Mouse (Mus musculus) kidney, embryonic 16.5 days (tissue): ENCODE results near the gene Cd7. TPM values are rescaled to one million over a fixed set of nuclear protein-coding genes. Genes with fewer than 3 reads are reported as not detected.
A peak's percentile ranks its signal among the peaks of the same experiment; 100 is the strongest.

Experiments
- ATAC-seq: fragments of 200-750 bp; cut with Nextera tagmentation; 2 replicates; pipeline ENCODE4 v1.8.0; 2017; ENCODE audit warnings: moderate TSS enrichment; ENCODE audit not compliant: low FRiP score, low TSS enrichment
- H3K27ac ChIP-seq: fragments of 300-500 bp; sonication (generic); 2 replicates; pipeline ENCODE4 v1.5.1; 2014; ENCODE audit warnings: low read length
- H3K27me3 ChIP-seq: fragments of 300-500 bp; sonication (generic); 2 replicates; pipeline ENCODE4 v1.6.1; 2014; ENCODE audit warnings: low read length, control low read depth, mixed read lengths; ENCODE audit not compliant: insufficient read depth
- H3K36me3 ChIP-seq: fragments of 300-500 bp; sonication (generic); 2 replicates; pipeline ENCODE4 v1.6.1; 2014; ENCODE audit warnings: low read length, control low read depth, mixed read lengths; ENCODE audit not compliant: insufficient read depth
- H3K4me1 ChIP-seq: fragments of 300-500 bp; sonication (generic); 2 replicates; pipeline ENCODE4 v1.6.1; 2014; ENCODE audit warnings: low read length, control low read depth, mixed read lengths; ENCODE audit not compliant: insufficient read depth
- H3K4me2 ChIP-seq: fragments of 300-500 bp; sonication (generic); replicated peaks from 2 replicates; pipeline ENCODE4 v1.6.1; 2014; ENCODE audit warnings: low read depth, low read length
- H3K4me3 ChIP-seq: fragments of 300-500 bp; sonication (generic); 2 replicates; pipeline ENCODE4 v1.5.1; 2014; ENCODE audit warnings: mild to moderate bottlenecking, low read length
- H3K9ac ChIP-seq: fragments of 300-500 bp; sonication (generic); replicated peaks from 2 replicates; pipeline ENCODE4 v1.6.1; 2014; ENCODE audit warnings: low read length
- H3K9me3 ChIP-seq: fragments of 300-500 bp; sonication (generic); 2 replicates; pipeline ENCODE4 v1.6.1; 2016; ENCODE audit warnings: low read length, control low read depth
- WGBS: fragments of 180-500 bp; shearing (Covaris S2); extraction: QIAGEN DNeasy Blood & Tissue Kit; methylation state at CpG from one replicate; pipeline ENCODE4 v1.1.7; 2014; 5-methylcytosine and 5-hydroxymethylcytosine counted together
- polyA plus RNA-seq: library from polyadenylated mRNA; unstranded; fragments of >200 nt; fragmentation: Nextera tagmentation; extraction: Ambion mirVana; gene quantifications from 2 replicates; pipeline ENCODE4 v1.2.1, GENCODE M21; 2015

Gene Cd7
- polyA plus RNA-seq, 1 experiment from 2014 or later, result 0.97 TPM

GRCm38 (mm10) chr11:121033118-121033517, 6.1 kb downstream of the Cd7 start:
- H3K4me1 ChIP-seq, result no peaks in the 10 kb centered on the region
- WGBS, result 73% methylated on average over 5 of the region's 5 CpGs

GRCm38 (mm10) chr11:121027259-121027658, 12.0 kb downstream of the Cd7 start:
- Histone ChIP-seq H3K27me3 (no peaks in the 10 kb centered on the region), H3K36me3 (no peaks in the 10 kb centered on the region), H3K4me1 (no peaks in the 10 kb centered on the region), H3K9ac (no peak overlapping the region), H3K4me3 (no peak overlapping the region), H3K27ac (no peak overlapping the region), H3K4me2 (no peak overlapping the region), H3K9me3 (no peaks in the 10 kb centered on the region)
- ATAC-seq, result no peak
- 90% methylated on average over 7 of the region's 7 CpGs for WGBS

More at GRCm38 (mm10) chr11:121033118-121033517, 6.1 kb downstream of the Cd7 start:
- Histone ChIP-seq H3K27me3 (no peaks in the 10 kb centered on the region), H3K4me3 (no peak overlapping the region), H3K27ac (no peak overlapping the region), H3K4me2 (no peak overlapping the region), H3K36me3 (no peaks in the 10 kb centered on the region), H3K9me3 (no peaks in the 10 kb centered on the region), H3K9ac (no peak overlapping the region)
- no peak for ATAC-seq

GRCm38 (mm10) chr11:121024163-121024562, 15.1 kb downstream of the Cd7 start:
- no peak overlapping the region for H3K4me2 ChIP-seq
- H3K27me3 ChIP-seq, result no peaks in the 10 kb centered on the region
- 70% methylated on average over 6 of the region's 6 CpGs for whole genome bisulfite sequencing
- no peaks in the 10 kb centered on the region for H3K9me3 ChIP-seq
- H3K4me1 ChIP-seq, result no peaks in the 10 kb centered on the region
- H3K36me3 ChIP-seq, result no peaks in the 10 kb centered on the region
- no peak for ATAC-seq
- no peak overlapping the region for H3K27ac ChIP-seq
- H3K9ac ChIP-seq, result no peak overlapping the region
- no peak overlapping the region for H3K4me3 ChIP-seq

- no peak for ATAC-seq
- 77% methylated on average over 5 of the region's 5 CpGs for WGBS
Measured at GRCm38 (mm10) chr11:121019501-121019900, 19.7 kb downstream of the Cd7 start.

GRCm38 (mm10) chr11:121017703-121018102, 21.5 kb downstream of the Cd7 start:
- Histone ChIP-seq H3K36me3 (no peaks in the 10 kb centered on the region), H3K4me3 (no peak overlapping the region), H3K9me3 (no peaks in the 10 kb centered on the region), H3K9ac (no peak overlapping the region), H3K4me1 (no peaks in the 10 kb centered on the region), H3K27ac (no peak overlapping the region), H3K4me2 (no peak overlapping the region), H3K27me3 (no peaks in the 10 kb centered on the region)
- ATAC-seq, result peak; percentile 82
- 47% methylated on average over 3 of the region's 3 CpGs for WGBS

More at GRCm38 (mm10) chr11:121019501-121019900, 19.7 kb downstream of the Cd7 start:
- H3K9ac ChIP-seq, result no peak overlapping the region
- no peaks in the 10 kb centered on the region for H3K9me3 ChIP-seq
- H3K4me3 ChIP-seq, result no peak overlapping the region
- H3K4me1 ChIP-seq, result no peaks in the 10 kb centered on the region
- H3K27me3 ChIP-seq, result no peaks in the 10 kb centered on the region
- H3K36me3 ChIP-seq, result no peaks in the 10 kb centered on the region
- no peak overlapping the region for H3K4me2 ChIP-seq
- H3K27ac ChIP-seq, result no peak overlapping the region

GRCm38 (mm10) chr11:121015472-121015871, 23.7 kb downstream of the Cd7 start:
- H3K36me3 ChIP-seq, result no peaks in the 10 kb centered on the region
- ATAC-seq, result no peak
- H3K4me1 ChIP-seq, result no peaks in the 10 kb centered on the region
- H3K4me2 ChIP-seq, result no peak overlapping the region
- no peak overlapping the region for H3K27ac ChIP-seq
- H3K4me3 ChIP-seq, result no peak overlapping the region
- WGBS, result 53% methylated on average over 6 of the region's 6 CpGs
- H3K9ac ChIP-seq, result no peak overlapping the region
- no peaks in the 10 kb centered on the region for H3K9me3 ChIP-seq
- no peaks in the 10 kb centered on the region for H3K27me3 ChIP-seq

- H3K4me2 ChIP-seq, result peak overlapping the region; percentile 45
- H3K27me3 ChIP-seq, result no peaks in the 10 kb centered on the region
- H3K9ac ChIP-seq, result 0 out of 2 replicates have a peak overlapping the region, but pooled peaks have one; percentile 33
- H3K4me1 ChIP-seq, result no peaks in the 10 kb centered on the region
- H3K4me3 ChIP-seq, result peak overlapping the region; percentile 25
- 51% methylated on average over 19 of the region's 19 CpGs for WGBS
- no peaks in the 10 kb centered on the region for H3K36me3 ChIP-seq
- no peaks in the 10 kb centered on the region for H3K9me3 ChIP-seq
- ATAC-seq, result no peak
- no peak overlapping the region for H3K27ac ChIP-seq
Measured at GRCm38 (mm10) chr11:121014896-121015300, 24.3 kb downstream of the Cd7 start.

GRCm38 (mm10) chr11:121013656-121014055, 25.6 kb downstream of the Cd7 start:
- 85% methylated on average over 7 of the region's 7 CpGs for WGBS
- Histone ChIP-seq H3K4me1 (no peaks in the 10 kb centered on the region), H3K9me3 (no peaks in the 10 kb centered on the region), H3K4me3 (no peak overlapping the region), H3K36me3 (no peaks in the 10 kb centered on the region), H3K27ac (no peak overlapping the region), H3K9ac (no peak overlapping the region), H3K4me2 (no peak overlapping the region), H3K27me3 (no peaks in the 10 kb centered on the region)
- ATAC-seq, result no peak

GRCm38 (mm10) chr11:121010044-121010755, 29.0 kb downstream of the Cd7 start:
- Histone ChIP-seq H3K9ac (no peak overlapping the region), H3K4me1 (no peaks in the 10 kb centered on the region), H3K9me3 (no peaks in the 10 kb centered on the region), H3K27me3 (no peaks in the 10 kb centered on the region), H3K4me2 (no peak overlapping the region), H3K27ac (no peak overlapping the region), H3K4me3 (no peak overlapping the region), H3K36me3 (no peaks in the 10 kb centered on the region)
- ATAC-seq, result no peak
- WGBS, result 96% methylated on average over 3 of the region's 3 CpGs

- no peaks in the 10 kb centered on the region for H3K36me3 ChIP-seq
- 67% methylated on average over 6 of the region's 6 CpGs for WGBS
- H3K9me3 ChIP-seq, result no peaks in the 10 kb centered on the region
- H3K4me3 ChIP-seq, result no peak overlapping the region
- no peaks in the 10 kb centered on the region for H3K4me1 ChIP-seq
- no peak overlapping the region for H3K9ac ChIP-seq
- no peak for ATAC-seq
- no peaks in the 10 kb centered on the region for H3K27me3 ChIP-seq
- no peak overlapping the region for H3K27ac ChIP-seq
- no peak overlapping the region for H3K4me2 ChIP-seq
Measured at GRCm38 (mm10) chr11:121006184-121006583, 33.0 kb downstream of the Cd7 start.
